Mouse (Mus musculus): ENCODE measurements around the gene Sgsh.

DNA sequence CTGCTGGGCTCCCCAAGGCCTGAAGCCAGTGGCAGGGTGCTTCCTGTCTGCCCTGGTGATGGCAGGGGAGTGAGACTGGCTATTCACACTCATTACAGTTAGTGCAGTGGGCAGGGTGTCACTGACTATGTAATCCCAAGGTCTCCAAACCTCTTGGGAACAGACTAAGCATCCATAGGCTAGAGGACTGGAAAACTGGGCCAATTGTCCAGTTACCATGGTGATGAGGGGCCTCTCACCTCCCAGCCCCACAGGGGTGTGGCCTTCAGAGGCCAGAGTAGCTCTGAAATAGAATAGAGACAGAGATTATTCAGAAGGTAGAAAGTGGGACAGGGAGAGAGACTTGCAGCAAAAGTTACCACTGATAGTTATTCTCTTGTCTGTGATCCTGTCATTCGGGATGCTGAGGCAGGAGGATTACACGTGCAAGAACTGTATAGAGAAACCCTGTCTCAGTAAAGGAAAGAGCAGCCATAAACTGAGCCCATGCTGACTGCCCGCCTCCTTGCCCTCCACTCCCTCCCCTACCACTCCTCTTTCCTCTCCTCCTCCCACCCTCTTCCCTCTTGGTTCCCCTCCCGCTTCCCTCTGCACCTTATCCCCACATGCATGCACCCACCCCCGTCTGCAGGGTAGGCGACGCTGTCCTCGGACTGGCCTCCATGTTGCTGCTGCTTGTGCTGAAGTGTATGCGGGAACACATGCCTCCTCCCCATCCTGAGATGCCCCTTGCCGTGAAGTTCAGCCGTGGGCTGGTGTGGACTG lies 7.6 kb upstream of the Sgsh start:
- TF ChIP-seq POLR2A (IDR thresholded peaks at IDR 0.05; ENCODE audit: low read depth, low read length) (no peak), CTCF (IDR thresholded peaks at IDR 0.05; ENCODE audit: extremely low read depth, insufficient read depth, insufficient read length, insufficient replicate concordance) (no peak)

Data from spleen, adult 2 months (tissue).